Mouse (Mus musculus) intestine, postnatal 0 days (tissue): ENCODE data around the gene Zp2. TPM values are rescaled to one million over a fixed set of nuclear protein-coding genes. Genes with fewer than 3 reads are reported as not detected.

Experiments used
- ATAC-seq: fragments of 200-750 bp; cut with Nextera tagmentation; 2 replicates; pipeline ENCODE4 v1.8.0; 2017; ENCODE audit warnings: mild to moderate bottlenecking, moderate TSS enrichment, moderate library complexity
- H3K27ac ChIP-seq: fragments of 300-500 bp; sonication (generic); 2 replicates; pipeline ENCODE4 v1.5.1; 2014; ENCODE audit warnings: mild to moderate bottlenecking, low read depth, low read length, moderate library complexity
- H3K27me3 ChIP-seq: fragments of 300-500 bp; sonication (generic); replicated peaks from 2 replicates; pipeline ENCODE4 v1.6.1; 2014; ENCODE audit warnings: low read length, mixed read lengths; ENCODE audit not compliant: control insufficient read depth, insufficient read depth
- H3K36me3 ChIP-seq: fragments of 300-500 bp; sonication (generic); 2 replicates; pipeline ENCODE4 v1.6.1; 2014; ENCODE audit warnings: mild to moderate bottlenecking, moderate library complexity; ENCODE audit not compliant: control insufficient read depth, insufficient read depth
- H3K4me1 ChIP-seq: fragments of 300-500 bp; sonication (generic); replicated peaks from 2 replicates; pipeline ENCODE4 v1.6.1; 2014; ENCODE audit warnings: antibody characterized with exemption, low read length, mixed read lengths; ENCODE audit not compliant: control insufficient read depth, insufficient read depth
- H3K4me2 ChIP-seq: fragments of 300-500 bp; sonication (generic); replicated peaks from 2 replicates; pipeline ENCODE4 v1.6.1; 2014; ENCODE audit warnings: low read depth, mild to moderate bottlenecking, moderate library complexity
- H3K4me3 ChIP-seq: fragments of 300-500 bp; sonication (generic); 2 replicates; pipeline ENCODE4 v1.5.1; 2014; ENCODE audit warnings: low read depth, low read length
- H3K9ac ChIP-seq: fragments of 300-500 bp; sonication (generic); 2 replicates; pipeline ENCODE4 v1.6.1; 2014; ENCODE audit warnings: mild to moderate bottlenecking, low read depth, low read length
- H3K9me3 ChIP-seq: fragments of 300-500 bp; sonication (generic); 2 replicates; pipeline ENCODE4 v1.6.1; 2016; ENCODE audit warnings: mixed run types; ENCODE audit not compliant: control insufficient read depth
- CTCF ChIP-seq: sonication (generic); IDR thresholded peaks from 2 replicates; pipeline ENCODE4 v1.5.1; 2016; ENCODE audit warnings: low read depth, mild to moderate bottlenecking, control low read depth, antibody characterized with exemption, moderate library complexity
- WGBS: fragments of 180-500 bp; shearing (Covaris S2); extraction: QIAGEN DNeasy Blood & Tissue Kit; methylation state at CpG from one replicate; pipeline ENCODE4 v1.1.7; 2014; 5-methylcytosine and 5-hydroxymethylcytosine counted together
- polyA plus RNA-seq: library from polyadenylated mRNA; unstranded; fragments of >200 nt; fragmentation: Nextera tagmentation; extraction: Ambion mirVana; gene quantifications from 2 replicates; pipeline ENCODE4 v1.2.1, GENCODE M21; 2015

Gene Zp2
- polyA plus RNA-seq, 1 experiment from 2014 or later: 0.31 TPM

GRCm38 (mm10) chr7:120173603-120174244, 28.6 kb upstream of the Zp2 start, which contains the start of gene Anks4b:
Gene Anks4b (plus strand): TSS chr7:120173858.
- Histone ChIP-seq H3K9ac (peak within 1 kb of the TSS; percentile 63), H3K36me3 (no peaks in the 10 kb centered on the region), H3K4me1 (peaks cover 2% of the 10 kb centered on the region; the same call in 1 of the 2 replicates), H3K4me3 (peak within 1 kb of the TSS; percentile 43), H3K4me2 (peak within 1 kb of the TSS; percentile 58), H3K27me3 (no peaks in the 10 kb centered on the region), H3K9me3 (no peaks in the 10 kb centered on the region), H3K27ac (peak within 1 kb of the TSS; percentile 80)
- 43% methylated on average over 10 of the region's 10 CpGs for WGBS
- peak; percentile 92 for ATAC-seq
- TF ChIP-seq CTCF: no peak

GRCm38 (mm10) chr7:120172188-120172700, 27.2 kb upstream of the Zp2 start:
- Histone ChIP-seq H3K4me3 (no peak overlapping the region), H3K27me3 (no peaks in the 10 kb centered on the region), H3K36me3 (no peaks in the 10 kb centered on the region), H3K4me1 (no peaks in the 10 kb centered on the region), H3K27ac (no peak overlapping the region), H3K9ac (no peak overlapping the region), H3K9me3 (no peaks in the 10 kb centered on the region), H3K4me2 (no peak overlapping the region)
- ATAC-seq: no peak
- 53% methylated on average over 1 of the region's 1 CpGs for WGBS
- no peak for TF ChIP-seq CTCF

- WGBS: 84% methylated on average over 11 of the region's 11 CpGs
These were observed 18.6 kb upstream of the Zp2 start for GRCm38 (mm10) chr7:120163581-120164251.

GRCm38 (mm10) chr7:120158121-120158613, 13.1 kb upstream of the Zp2 start:
- H3K27ac ChIP-seq: peak overlapping the region; percentile 73

More at GRCm38 (mm10) chr7:120163581-120164251, 18.6 kb upstream of the Zp2 start:
- ATAC-seq: no peak
- H3K4me3 ChIP-seq: no peak overlapping the region
- TF ChIP-seq CTCF: no peak
- H3K9me3 ChIP-seq: no peaks in the 10 kb centered on the region
- no peak overlapping the region for H3K9ac ChIP-seq
- H3K4me2 ChIP-seq: no peak overlapping the region
- H3K36me3 ChIP-seq: no peaks in the 10 kb centered on the region
- H3K4me1 ChIP-seq: no peaks in the 10 kb centered on the region
- no peaks in the 10 kb centered on the region for H3K27me3 ChIP-seq
- no peak overlapping the region for H3K27ac ChIP-seq

GRCm38 (mm10) chr7:120157575-120158061, 12.5 kb upstream of the Zp2 start:
- Histone ChIP-seq H3K4me3 (no peak overlapping the region), H3K9me3 (no peaks in the 10 kb centered on the region), H3K4me2 (no peak overlapping the region), H3K36me3 (no peaks in the 10 kb centered on the region), H3K9ac (no peak overlapping the region), H3K27ac (peak overlapping the region; percentile 73), H3K4me1 (0 out of 2 replicates have a peak, but pooled peaks cover 2% of the 10 kb centered on the region), H3K27me3 (no peaks in the 10 kb centered on the region)
- no peak for TF ChIP-seq CTCF
- WGBS: 49% methylated on average over 5 of the region's 5 CpGs
- no peak for ATAC-seq

More at GRCm38 (mm10) chr7:120158121-120158613, 13.1 kb upstream of the Zp2 start:
- Histone ChIP-seq H3K4me3 (no peak overlapping the region), H3K36me3 (no peaks in the 10 kb centered on the region), H3K4me1 (0 out of 2 replicates have a peak, but pooled peaks cover 2% of the 10 kb centered on the region), H3K9ac (no peak overlapping the region), H3K27me3 (no peaks in the 10 kb centered on the region), H3K9me3 (no peaks in the 10 kb centered on the region), H3K4me2 (no peak overlapping the region)
- TF ChIP-seq CTCF: no peak
- ATAC-seq: peak; percentile 100
- 13% methylated on average over 4 of the region's 4 CpGs for WGBS

GRCm38 (mm10) chr7:120156841-120157409, 11.8 kb upstream of the Zp2 start:
- 62% methylated on average over 2 of the region's 2 CpGs for WGBS
- H3K27me3 ChIP-seq: no peaks in the 10 kb centered on the region
- no peak overlapping the region for H3K9ac ChIP-seq
- peak overlapping the region; percentile 73; the same call in 1 of the 2 replicates for H3K27ac ChIP-seq
- H3K9me3 ChIP-seq: no peaks in the 10 kb centered on the region
- no peaks in the 10 kb centered on the region for H3K36me3 ChIP-seq
- H3K4me3 ChIP-seq: no peak overlapping the region
- no peak for TF ChIP-seq CTCF
- ATAC-seq: no peak
- H3K4me2 ChIP-seq: no peak overlapping the region
- H3K4me1 ChIP-seq: 0 out of 2 replicates have a peak, but pooled peaks cover 4% of the 10 kb centered on the region
